Mouse (Mus musculus): ENCODE results near the gene Adh6a. TPM values are rescaled to one million over a fixed set of nuclear protein-coding genes. Genes with fewer than 3 reads are reported as not detected.

The Adh6a gene
- not detected for polyA plus RNA-seq (2014; fragmentation: Illumina TruSeq; extraction: RNeasy Lipid Tissue Mini Kit (QIAGEN cat#74804); ENCODE audit: low read depth, low replicate concordance)

GRCm38 (mm10) chr3:138312965-138313364 lies at the start of gene Adh6a:
TSS of gene Adh6a (plus strand) at chr3:138313286.

GRCm38 (mm10) chr3:138341471-138341870 lies 28.4 kb downstream of the Adh6a start, which contains the start of gene Adh6b:
TSS of gene Adh6b (plus strand) at chr3:138341775.

Other genes starting within 250 kb of the Adh6a start
- gene 1110002E22Rik, start 248.2 kb upstream of the Adh6a start, polyA plus RNA-seq (2014; fragmentation: Illumina TruSeq; extraction: RNeasy Lipid Tissue Mini Kit (QIAGEN cat#74804); ENCODE audit: low read depth, low replicate concordance), result 0.06 TPM
- gene Gm5105, start 245.9 kb upstream of the Adh6a start, polyA plus RNA-seq (2014; fragmentation: Illumina TruSeq; extraction: RNeasy Lipid Tissue Mini Kit (QIAGEN cat#74804); ENCODE audit: low read depth, low replicate concordance), result not detected
- 10.9 TPM for gene Trmt10a, start 169.8 kb upstream of the Adh6a start, polyA plus RNA-seq (2014; fragmentation: Illumina TruSeq; extraction: RNeasy Lipid Tissue Mini Kit (QIAGEN cat#74804); ENCODE audit: low read depth, low replicate concordance)
- gene Mttp, start 168.3 kb upstream of the Adh6a start, polyA plus RNA-seq (2014; fragmentation: Illumina TruSeq; extraction: RNeasy Lipid Tissue Mini Kit (QIAGEN cat#74804); ENCODE audit: low read depth, low replicate concordance), result 10.5 TPM
- gene 4930579F01Rik, start 119.5 kb upstream of the Adh6a start, polyA plus RNA-seq (2014; fragmentation: Illumina TruSeq; extraction: RNeasy Lipid Tissue Mini Kit (QIAGEN cat#74804); ENCODE audit: low read depth, low replicate concordance), result 3.9 TPM
- 0.50 TPM for gene Adh7, start 95.5 kb upstream of the Adh6a start, polyA plus RNA-seq (2014; fragmentation: Illumina TruSeq; extraction: RNeasy Lipid Tissue Mini Kit (QIAGEN cat#74804); ENCODE audit: low read depth, low replicate concordance)
- gene Adh1, start 52.3 kb upstream of the Adh6a start, polyA plus RNA-seq (2014; fragmentation: Illumina TruSeq; extraction: RNeasy Lipid Tissue Mini Kit (QIAGEN cat#74804); ENCODE audit: low read depth, low replicate concordance), result 138 TPM
- 3.7 TPM for gene Adh6b, start 28.5 kb downstream of the Adh6a start, polyA plus RNA-seq (2014; fragmentation: Illumina TruSeq; extraction: RNeasy Lipid Tissue Mini Kit (QIAGEN cat#74804); ENCODE audit: low read depth, low replicate concordance)
- gene Adh4, start 102.2 kb downstream of the Adh6a start, polyA plus RNA-seq (2014; fragmentation: Illumina TruSeq; extraction: RNeasy Lipid Tissue Mini Kit (QIAGEN cat#74804); ENCODE audit: low read depth, low replicate concordance), result 0.40 TPM
- gene Adh5, start 129.8 kb downstream of the Adh6a start, polyA plus RNA-seq (2014; fragmentation: Illumina TruSeq; extraction: RNeasy Lipid Tissue Mini Kit (QIAGEN cat#74804); ENCODE audit: low read depth, low replicate concordance), result 187 TPM
- 64.4 TPM for gene Metap1, start 176.2 kb downstream of the Adh6a start, polyA plus RNA-seq (2014; fragmentation: Illumina TruSeq; extraction: RNeasy Lipid Tissue Mini Kit (QIAGEN cat#74804); ENCODE audit: low read depth, low replicate concordance)
- 106 TPM for gene Eif4e, start 212.9 kb downstream of the Adh6a start, polyA plus RNA-seq (2014; fragmentation: Illumina TruSeq; extraction: RNeasy Lipid Tissue Mini Kit (QIAGEN cat#74804); ENCODE audit: low read depth, low replicate concordance)